Comparison of ENCODE assay signal across 21 mouse cellular contexts in genomic region chr9:15120209-15120608, GRCm38 (mm10). TPM values are rescaled to one million over a fixed set of nuclear protein-coding genes. Genes with fewer than 3 reads are reported as not detected.
DNase-seq lines count a peak whose midpoint lies in the region; ATAC-seq and TF ChIP-seq lines count a peak whose summit lies in the region.
"Had no signal": no experiment of that assay in that cellular context is flagged by ENCODE, and none has a peak within 500 bp of the region (broad histone marks: within the 10 kb centered on the region; RNA-seq: fewer than 3 reads in every experiment).

No protein-coding gene starts in this region.

- DNase-seq in limb, embryonic 10.5 days (ENCODE audit: low spot score), result no peak
- no peak for DNase-seq in Patski (ENCODE audit: low read depth, low spot score)
- peak; percentile 38 for DNase-seq in retina, embryonic 14.5 days (ENCODE audit: low spot score)
- no peak for DNase-seq in thymus, adult 18-20 months
- DNase-seq in gastrocnemius, postnatal 4 days (ENCODE audit: low spot score in 2 of 2), result no peak
- DNase-seq: cerebellum, adult 2 months; gastrocnemius, postnatal 25 days; right cerebral cortex, postnatal 25 days had no signal

- no peak overlapping the region for H3K27ac ChIP-seq in limb, embryonic 12.5 days
- no peak overlapping the region for H3K27ac ChIP-seq in limb, embryonic 10.5 days
- H3K27ac ChIP-seq: forebrain, embryonic 13.5 days; hindbrain, embryonic 13.5 days; intestine, embryonic 15.5 days; lung, embryonic 15.5 days; neural tube, embryonic 13.5 days had no signal

- H3K27me3 ChIP-seq in limb, embryonic 12.5 days, result no peaks in the 10 kb centered on the region
- no peaks in the 10 kb centered on the region for H3K27me3 ChIP-seq in limb, embryonic 10.5 days (ENCODE audit: low read depth, poor library complexity, severe bottlenecking)
- H3K27me3 ChIP-seq in C2C12 (ENCODE audit: control insufficient read depth, insufficient read depth, insufficient read length) (no peaks in the 10 kb centered on the region), Patski (peaks cover 6% of the 10 kb centered on the region)
- H3K27me3 ChIP-seq: forebrain, embryonic 13.5 days; hindbrain, embryonic 13.5 days; intestine, embryonic 15.5 days; lung, embryonic 15.5 days; neural tube, embryonic 13.5 days had no signal

- H3K79me2 ChIP-seq in C2C12 (ENCODE audit: control insufficient read depth, insufficient read depth), result no peaks in the 10 kb centered on the region

- in situ Hi-C loops in Patski (cut with MboI; ENCODE audit: low pct_unique_long_range_greater_than_20kb), result no loop called here

- WGBS in limb, embryonic 12.5 days, result 49% methylated on average over 5 of the region's 5 CpGs
- WGBS in limb, embryonic 10.5 days, result 52% methylated on average over 5 of the region's 5 CpGs

- TF ChIP-seq CTCF in C2C12 (IDR thresholded peaks at IDR 0.05; ENCODE audit: control insufficient read depth, insufficient read depth, insufficient read length) (peak; percentile 18), Patski (IDR thresholded peaks at IDR 0.05) (peak; percentile 11)

- no peaks in the 10 kb centered on the region for H3K79me3 ChIP-seq in C2C12 (ENCODE audit: low read depth)

- CTCF ChIA-PET in Patski (lab: Charles Lee), result interaction anchor here (1.0 kb wide), 1 partner anchor 10 kb away, joined by 3 read pairs; no protein-coding TSS in a partner anchor

- ATAC-seq in limb, embryonic 12.5 days (ENCODE audit: insufficient number of reproducible peaks, insufficient read depth, low FRiP score, low TSS enrichment, low read depth), result peak; percentile 59; the same call in 1 of the 2 replicates
- ATAC-seq in Patski, result no peak
- ATAC-seq: forebrain, embryonic 13.5 days; intestine, embryonic 15.5 days had no signal

- POLR2A ChIA-PET in Patski (lab: Charles Lee), result interaction anchor here (0.6 kb wide), 1 partner anchor 95 kb away, joined by 3 read pairs; no protein-coding TSS in a partner anchor

- no peak overlapping the region for H3K4me2 ChIP-seq in limb, embryonic 12.5 days
- H3K4me2 ChIP-seq: forebrain, embryonic 13.5 days; hindbrain, embryonic 13.5 days; intestine, embryonic 15.5 days; lung, embryonic 15.5 days; neural tube, embryonic 13.5 days had no signal

- no peak overlapping the region for H3K4me3 ChIP-seq in limb, embryonic 12.5 days (replicated peaks)
- H3K4me3 ChIP-seq in limb, embryonic 10.5 days, result no peak overlapping the region
- no peak overlapping the region for H3K4me3 ChIP-seq in C2C12 (ENCODE audit: insufficient read depth, poor library complexity, severe bottlenecking)
- H3K4me3 ChIP-seq: forebrain, embryonic 13.5 days; hindbrain, embryonic 13.5 days; intestine, embryonic 15.5 days; lung, embryonic 15.5 days; neural tube, embryonic 13.5 days had no signal

- no peak overlapping the region for H3K9ac ChIP-seq in limb, embryonic 12.5 days (replicated peaks)
- H3K9ac ChIP-seq: forebrain, embryonic 13.5 days; hindbrain, embryonic 13.5 days; intestine, embryonic 15.5 days; lung, embryonic 15.5 days; neural tube, embryonic 13.5 days had no signal

- H3K4me1 ChIP-seq in limb, embryonic 12.5 days (replicated peaks), result no peaks in the 10 kb centered on the region
- no peaks in the 10 kb centered on the region for H3K4me1 ChIP-seq in limb, embryonic 10.5 days
- H3K4me1 ChIP-seq: forebrain, embryonic 13.5 days; hindbrain, embryonic 13.5 days; intestine, embryonic 15.5 days; lung, embryonic 15.5 days; neural tube, embryonic 13.5 days had no signal

- H3K36me3 ChIP-seq in limb, embryonic 12.5 days, result no peaks in the 10 kb centered on the region
- H3K36me3 ChIP-seq in limb, embryonic 10.5 days, result no peaks in the 10 kb centered on the region
- no peaks in the 10 kb centered on the region for H3K36me3 ChIP-seq in C2C12 (ENCODE audit: control insufficient read depth, insufficient read depth)
- H3K36me3 ChIP-seq: G1E; hindbrain, embryonic 13.5 days; intestine, embryonic 15.5 days; lung, embryonic 15.5 days; neural tube, embryonic 13.5 days had no signal

- H3K9me3 ChIP-seq in limb, embryonic 12.5 days, result no peaks in the 10 kb centered on the region
- no peaks in the 10 kb centered on the region for H3K9me3 ChIP-seq in limb, embryonic 10.5 days (replicated peaks)
- H3K9me3 ChIP-seq: forebrain, embryonic 13.5 days; G1E; hindbrain, embryonic 13.5 days; intestine, embryonic 15.5 days; lung, embryonic 15.5 days; neural tube, embryonic 13.5 days had no signal

- H3ac ChIP-seq in C2C12 (ENCODE audit: control insufficient read depth, insufficient read length, low read depth), result no peak overlapping the region

TF ChIP-seq in C2C12, 6 proteins besides CTCF, POLR2A, EP300 and RAD21:
- TF ChIP-seq MYOD1 (IDR thresholded peaks at IDR 0.05; ENCODE audit: control insufficient read depth, insufficient read length, low read depth), result no peak
- no peak for TF ChIP-seq USF1 (IDR thresholded peaks at IDR 0.05; ENCODE audit: low read depth)
- no peak for TF ChIP-seq MAX (IDR thresholded peaks at IDR 0.05)
- TF ChIP-seq MYOG (IDR thresholded peaks at IDR 0.05; ENCODE audit: control insufficient read depth, extremely low read depth, insufficient read length), result no peak
- no peak for TF ChIP-seq CEBPB (IDR thresholded peaks at IDR 0.05; ENCODE audit: low read depth)
- no peak for TF ChIP-seq FOSL1 (IDR thresholded peaks at IDR 0.05; ENCODE audit: insufficient read depth, low read length, poor library complexity, severe bottlenecking)

RNA-seq across cellular contexts. Expression of gene Hephl1, which starts 8.3 kb away (rescaled TPM):
- not detected in 2 replicates for polyA plus RNA-seq in limb, embryonic 12.5 days (2016; fragmentation: Nextera tagmentation; extraction: Ambion mirVana)
- polyA plus RNA-seq in limb, embryonic 10.5 days (2016; fragmentation: Nextera tagmentation; extraction: Ambion mirVana), result not detected in 2 replicates
- polyA plus RNA-seq in C2C12 (2012; fragmentation: generic; extraction: Trizol) (0.08 TPM), Patski (2021) (not detected)
- under 1 TPM; 0.54 to 0.71 TPM for total RNA-seq in gastrocnemius, postnatal 4 days (2021)
- total RNA-seq: common myeloid progenitor, adult 5-6 weeks; layer of hippocampus, postnatal 25 days; left cerebral cortex, postnatal 14 days; liver, adult 2 months; megakaryocyte progenitor cell, adult 5-6 weeks had no signal
- polyA plus RNA-seq: cerebellum, adult 2 months; forebrain, embryonic 13.5 days; G1E; hindbrain, embryonic 13.5 days; intestine, embryonic 15.5 days; liver, adult 2 months; lung, embryonic 15.5 days; neural tube, embryonic 13.5 days had no signal
